Mouse (Mus musculus) spleen, adult 2 months (tissue): ENCODE data around the gene Arih2.

Source experiments
- CTCF ChIP-seq: fragments of 200-500 bp; IDR thresholded peaks from 2 replicates; pipeline ENCODE4 v1.5.1; 2011; ENCODE audit warnings: mild to moderate bottlenecking, inconsistent platforms; ENCODE audit not compliant: insufficient read depth, insufficient read length, insufficient replicate concordance; ENCODE audit errors: extremely low read depth
- POLR2A ChIP-seq: fragments of 200-500 bp; IDR thresholded peaks from 2 replicates; pipeline ENCODE4 v1.6.1; 2011; ENCODE audit warnings: low read depth, low read length, inconsistent platforms

DNA sequence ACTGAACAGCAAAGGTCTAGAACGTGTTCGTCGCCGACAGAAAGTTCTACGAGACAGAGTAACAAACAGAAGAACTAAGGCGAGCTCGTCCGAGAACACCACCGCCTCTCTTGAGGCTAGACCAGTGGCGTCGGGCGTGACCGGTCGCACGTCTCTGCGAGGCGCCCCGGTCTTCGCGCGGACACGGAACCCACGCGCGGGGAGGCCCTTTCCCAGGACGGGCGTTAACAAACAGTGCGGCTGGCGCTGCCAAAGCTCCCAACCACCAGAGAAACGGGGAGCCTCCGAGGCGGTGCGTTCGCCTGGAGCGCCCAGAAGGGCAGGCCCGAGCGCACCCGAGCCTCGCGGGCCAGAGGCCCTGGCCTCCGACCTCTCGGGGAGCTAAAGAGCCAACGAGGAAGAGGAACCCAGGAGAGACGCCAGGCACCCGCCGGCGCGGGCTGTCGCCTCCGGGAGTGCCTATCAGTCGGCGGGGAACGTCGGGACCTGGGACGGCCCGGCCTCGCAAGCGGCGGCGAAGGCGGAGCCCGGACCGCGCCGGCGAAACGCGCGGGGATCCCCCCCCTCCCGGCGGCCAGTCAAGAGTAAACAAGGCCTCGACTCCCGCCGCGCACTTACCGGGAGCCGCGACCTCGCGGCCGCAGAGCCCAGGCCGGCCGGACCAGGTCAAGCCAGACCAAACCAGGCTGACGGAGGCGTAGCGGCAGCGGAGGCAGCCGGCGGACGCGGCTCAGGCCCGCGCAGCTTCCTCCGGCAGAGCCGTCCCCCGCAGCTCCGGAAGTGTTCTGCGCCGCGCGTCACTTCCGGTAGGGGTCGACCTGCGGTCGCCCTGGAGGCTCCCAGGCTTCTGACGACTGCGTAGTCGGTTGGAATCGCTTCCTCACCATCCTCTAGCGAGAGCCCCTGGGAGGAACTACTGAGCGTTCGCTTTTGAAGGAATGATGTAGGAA, at the start of gene Arih2:
- TF ChIP-seq POLR2A (peak; percentile 83), CTCF (no peak)
